Mouse (Mus musculus): Measurements from ENCODE around the gene Slc7a4.

DNA sequence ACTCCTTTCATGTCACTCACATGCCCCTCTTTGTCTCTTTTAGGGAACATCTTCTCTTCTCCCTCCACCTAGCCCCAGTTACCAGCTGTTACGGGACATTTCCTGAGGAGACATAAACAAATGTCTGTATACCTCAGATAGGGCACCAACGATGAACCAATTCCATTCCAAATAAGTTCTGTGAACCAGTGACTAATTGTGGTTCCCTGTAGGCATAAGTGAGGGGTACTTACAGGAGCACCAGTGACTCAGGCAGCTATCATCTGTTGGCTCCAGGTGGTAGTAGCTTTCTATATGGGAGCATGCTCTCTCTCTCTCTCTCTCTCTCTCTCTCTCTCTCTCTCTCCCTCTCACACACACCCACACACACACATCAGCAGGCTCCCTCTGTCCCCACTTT is 18.8 kb downstream of the Slc7a4 start:
- TF ChIP-seq CTCF (IDR thresholded peaks at IDR 0.05; ENCODE audit: low read depth, low read length) (no peak), GATA1 (IDR thresholded peaks at IDR 0.05; ENCODE audit: borderline replicate concordance, low read length) (no peak), POLR2AphosphoS5 (IDR thresholded peaks at IDR 0.05; ENCODE audit: insufficient replicate concordance, low read depth, low read length) (no peak), TAL1 (conservative IDR thresholded peaks at IDR 0.05; ENCODE audit: low read depth, low read length) (no peak)
